Mouse (Mus musculus): ENCODE data around the gene Glyr1. TPM values are rescaled to one million over a fixed set of nuclear protein-coding genes. Genes with fewer than 3 reads are reported as not detected.

The Glyr1 gene
- total RNA-seq, 2 experiments from 2014 or later = 139 to 143 TPM

GRCm38 (mm10) chr16:5012036-5013005, 37.3 kb downstream of the Glyr1 start:
- peak in 1 of 2 experiments; percentile 41 for DNase-seq (ENCODE audit: low spot score in 2 of 2)

GRCm38 (mm10) chr16:5011285-5011684, 38.4 kb downstream of the Glyr1 start:
- no peak for DNase-seq (ENCODE audit: low spot score in 2 of 2)

GRCm38 (mm10) chr16:5010371-5010935, 39.2 kb downstream of the Glyr1 start:
- no peak for DNase-seq (ENCODE audit: low spot score in 2 of 2)

- no peak for DNase-seq (ENCODE audit: low spot score in 2 of 2)
These were observed 41.6 kb downstream of the Glyr1 start for GRCm38 (mm10) chr16:5008076-5008475.

GRCm38 (mm10) chr16:5007492-5007891, 42.2 kb downstream of the Glyr1 start:
- DNase-seq (ENCODE audit: low spot score in 2 of 2) = no peak

- DNase-seq (ENCODE audit: low spot score in 2 of 2) = no peak
These were observed 42.6 kb downstream of the Glyr1 start, which contains the start of gene Smim22 for GRCm38 (mm10) chr16:5007067-5007466. TSS of gene Smim22 (plus strand) at chr16:5007288.

GRCm38 (mm10) chr16:5000611-5001010, 49.1 kb downstream of the Glyr1 start:
- no peak for DNase-seq (ENCODE audit: low spot score in 2 of 2)

- DNase-seq (ENCODE audit: low spot score in 2 of 2) = no peak
These were observed 50.7 kb downstream of the Glyr1 start for GRCm38 (mm10) chr16:4998984-4999383.

GRCm38 (mm10) chr16:4997553-4997952, 52.1 kb downstream of the Glyr1 start, which contains the start of gene Sept12:
TSS of gene Sept12 (minus strand) at chr16:4997852.
- DNase-seq (ENCODE audit: low spot score in 2 of 2) = no peak

- no peak for DNase-seq (ENCODE audit: low spot score in 2 of 2)
These were observed 56.4 kb downstream of the Glyr1 start for GRCm38 (mm10) chr16:4993276-4993675.

GRCm38 (mm10) chr16:4984717-4985116, 64.9 kb downstream of the Glyr1 start:
- no peak for DNase-seq (ENCODE audit: low spot score in 2 of 2)

- peak in 1 of 2 experiments; percentile 53 for DNase-seq (ENCODE audit: low spot score in 2 of 2)
These were observed 69.8 kb downstream of the Glyr1 start for GRCm38 (mm10) chr16:4979755-4980380.

- peak in 1 of 2 experiments; percentile 65 for DNase-seq (ENCODE audit: low spot score in 2 of 2)
These were observed 71.2 kb downstream of the Glyr1 start for GRCm38 (mm10) chr16:4978275-4979051.

- no peak for DNase-seq (ENCODE audit: low spot score in 2 of 2)
These were observed 73.5 kb downstream of the Glyr1 start for GRCm38 (mm10) chr16:4976180-4976579.

GRCm38 (mm10) chr16:4974521-4974920, 75.1 kb downstream of the Glyr1 start:
- DNase-seq (ENCODE audit: low spot score in 2 of 2) = no peak

- no peak for DNase-seq (ENCODE audit: low spot score in 2 of 2)
These were observed 78.0 kb downstream of the Glyr1 start for GRCm38 (mm10) chr16:4971626-4972025.

- DNase-seq (ENCODE audit: low spot score in 2 of 2) = no peak
These were observed 80.4 kb downstream of the Glyr1 start for GRCm38 (mm10) chr16:4969055-4969843.

- no peak for DNase-seq (ENCODE audit: low spot score in 2 of 2)
These were observed 81.2 kb downstream of the Glyr1 start for GRCm38 (mm10) chr16:4968426-4968825.

GRCm38 (mm10) chr16:4965392-4966129, 84.1 kb downstream of the Glyr1 start:
- no peak for DNase-seq (ENCODE audit: low spot score in 2 of 2)

Data from layer of hippocampus, adult 18-20 months (tissue).